Comparison of ENCODE assay signal across 19 mouse cellular contexts in genomic region chr6:80186791-80187190, GRCm38 (mm10).
DNase-seq lines count a peak whose midpoint lies in the region; ATAC-seq and TF ChIP-seq lines count a peak whose summit lies in the region.
"Had no signal": no experiment of that assay in that cellular context is flagged by ENCODE, and none has a peak within 500 bp of the region (broad histone marks: within the 10 kb centered on the region; RNA-seq: fewer than 3 reads in every experiment).

No protein-coding gene starts in this region.

- no peak overlapping the region for H3K9ac ChIP-seq in embryonic facial prominence, embryonic 14.5 days (ENCODE audit: low read depth, low read length)
- no peak overlapping the region for H3K9ac ChIP-seq in kidney, postnatal 0 days (ENCODE audit: low read depth, low read length)

- no peaks in the 10 kb centered on the region for H3K9me3 ChIP-seq in embryonic facial prominence, embryonic 14.5 days (ENCODE audit: control insufficient read depth, low read length)
- H3K9me3 ChIP-seq in embryonic facial prominence, embryonic 10.5 days, result no peaks in the 10 kb centered on the region
- H3K9me3 ChIP-seq in kidney, postnatal 0 days (replicated peaks; ENCODE audit: low read length), result no peaks in the 10 kb centered on the region
- H3K9me3 ChIP-seq: G1E had no signal

- ATAC-seq in embryonic facial prominence, embryonic 14.5 days (ENCODE audit: low read depth), result peak; percentile 92; the same call in 1 of the 2 replicates
- no peak for ATAC-seq in kidney, postnatal 0 days (replicated peaks; ENCODE audit: low FRiP score, low read depth)
- ATAC-seq: activated CD4-positive, CD25-positive, alpha-beta regulatory T cell, adult 4 months; CD4-positive, CD25-positive, alpha-beta regulatory T cell, adult 4 months; Patski had no signal

- H3K4me1 ChIP-seq in embryonic facial prominence, embryonic 14.5 days (ENCODE audit: control insufficient read depth, insufficient read depth, low read length), result no peaks in the 10 kb centered on the region
- H3K4me1 ChIP-seq in embryonic facial prominence, embryonic 10.5 days, result no peaks in the 10 kb centered on the region
- no peaks in the 10 kb centered on the region for H3K4me1 ChIP-seq in kidney, postnatal 0 days (replicated peaks; ENCODE audit: insufficient read depth, low read length)

- no peaks in the 10 kb centered on the region for H3K27me3 ChIP-seq in embryonic facial prominence, embryonic 14.5 days (replicated peaks; ENCODE audit: control insufficient read depth, insufficient read depth, low read length)
- H3K27me3 ChIP-seq in embryonic facial prominence, embryonic 10.5 days (replicated peaks; ENCODE audit: low read depth, poor library complexity, severe bottlenecking), result no peaks in the 10 kb centered on the region
- H3K27me3 ChIP-seq in kidney, postnatal 0 days (ENCODE audit: insufficient read depth, low read length), result no peaks in the 10 kb centered on the region
- H3K27me3 ChIP-seq: CH12.LX, Patski had no signal

- H3K27ac ChIP-seq in embryonic facial prominence, embryonic 14.5 days (replicated peaks; ENCODE audit: low read depth, low read length), result no peak overlapping the region
- no peak overlapping the region for H3K27ac ChIP-seq in embryonic facial prominence, embryonic 10.5 days (replicated peaks)
- no peak overlapping the region for H3K27ac ChIP-seq in kidney, postnatal 0 days

- no peak overlapping the region for H3K4me2 ChIP-seq in embryonic facial prominence, embryonic 14.5 days (ENCODE audit: low read depth, low read length)
- H3K4me2 ChIP-seq in kidney, postnatal 0 days (ENCODE audit: low read length), result no peak overlapping the region

- 38% methylated on average over 1 of the region's 1 CpGs for WGBS in embryonic facial prominence, embryonic 14.5 days
- 59% methylated on average over 1 of the region's 1 CpGs for WGBS in embryonic facial prominence, embryonic 10.5 days
- 42% methylated on average over 1 of the region's 1 CpGs for WGBS in kidney, postnatal 0 days

- no peak for TF ChIP-seq CTCF in kidney, postnatal 0 days (IDR thresholded peaks at IDR 0.05; ENCODE audit: low read depth)

- peak; percentile 26 for DNase-seq in embryonic facial prominence, embryonic 14.5 days (ENCODE audit: low spot score)
- DNase-seq in embryonic facial prominence, embryonic 10.5 days (ENCODE audit: low spot score), result no peak
- peak; percentile 3 for DNase-seq in kidney, postnatal 0 days (ENCODE audit: low spot score)
- no peak for DNase-seq in kidney, postnatal 4 days
- DNase-seq: adrenal gland, adult 2 months; adrenal gland, adult 8-10 months; adrenal gland, postnatal 10 days; adrenal gland, postnatal 14 days; adrenal gland, postnatal 25 days; adrenal gland, postnatal 36 days; B cell, adult 2 months; cerebellum, adult 11 months; cerebellum, adult 11-12 months; cerebellum, adult 18-20 months had no signal

- H3K4me3 ChIP-seq in embryonic facial prominence, embryonic 14.5 days (ENCODE audit: low read depth, low read length), result no peak overlapping the region
- H3K4me3 ChIP-seq in embryonic facial prominence, embryonic 10.5 days, result no peak overlapping the region
- H3K4me3 ChIP-seq in kidney, postnatal 0 days (replicated peaks; ENCODE audit: low read depth, low read length), result no peak overlapping the region

- no peaks in the 10 kb centered on the region for H3K36me3 ChIP-seq in embryonic facial prominence, embryonic 14.5 days (ENCODE audit: control insufficient read depth, insufficient read depth, low read length)
- no peaks in the 10 kb centered on the region for H3K36me3 ChIP-seq in embryonic facial prominence, embryonic 10.5 days (replicated peaks)
- H3K36me3 ChIP-seq in kidney, postnatal 0 days (ENCODE audit: insufficient read depth, low read length), result no peaks in the 10 kb centered on the region
- H3K36me3 ChIP-seq: G1E had no signal

Comparison
In these comparisons a context has a peak if more than half of its experiments do, and no peak if none do; other contexts are left out.
1. DNase-seq: peak in embryonic facial prominence, embryonic 14.5 days (single experiment) and kidney, postnatal 0 days (single experiment); none in embryonic facial prominence, embryonic 10.5 days (single experiment) and kidney, postnatal 4 days (0 of 2).